Mouse (Mus musculus): Measurements from ENCODE around the gene Gm6588. TPM values are rescaled to one million over a fixed set of nuclear protein-coding genes. Genes with fewer than 3 reads are reported as not detected.
"Not testable (repeated sequence)": the region's sequence is repeated elsewhere in the genome, so short reads cannot be mapped to it uniquely, and the experiment has no call there.

Gene Gm6588
- not detected in 2 replicates for polyA plus RNA-seq (2014; fragmentation: Nextera tagmentation; extraction: Ambion mirVana)

GRCm38 (mm10) chr5:112448747-112449440 lies at the start of gene Gm6588:
Gene Gm6588, plus strand, starts transcription at chr5:112449426.
- Histone ChIP-seq H3K27me3 (replicated peaks; ENCODE audit: control insufficient read depth, insufficient read depth, low read length) (no peaks in the 10 kb centered on the region), H3K27ac (replicated peaks; ENCODE audit: low read depth, low read length) (no peak within 1 kb of the TSS), H3K9ac (ENCODE audit: low read depth, low read length) (no peak within 1 kb of the TSS), H3K9me3 (ENCODE audit: control insufficient read depth, low read length) (no peaks in the 10 kb centered on the region), H3K4me1 (ENCODE audit: control insufficient read depth, insufficient read depth, low read length) (no peaks in the 10 kb centered on the region), H3K4me2 (ENCODE audit: low read depth, low read length) (no peak within 1 kb of the TSS), H3K36me3 (ENCODE audit: control insufficient read depth, insufficient read depth, low read length) (no peaks in the 10 kb centered on the region), H3K4me3 (ENCODE audit: low read depth, low read length) (no peak within 1 kb of the TSS)
- 67% methylated on average over 18 of the region's 18 CpGs for WGBS
- ATAC-seq (ENCODE audit: low read depth) (no peak), DNase-seq (ENCODE audit: low spot score) (no peak)

DNA sequence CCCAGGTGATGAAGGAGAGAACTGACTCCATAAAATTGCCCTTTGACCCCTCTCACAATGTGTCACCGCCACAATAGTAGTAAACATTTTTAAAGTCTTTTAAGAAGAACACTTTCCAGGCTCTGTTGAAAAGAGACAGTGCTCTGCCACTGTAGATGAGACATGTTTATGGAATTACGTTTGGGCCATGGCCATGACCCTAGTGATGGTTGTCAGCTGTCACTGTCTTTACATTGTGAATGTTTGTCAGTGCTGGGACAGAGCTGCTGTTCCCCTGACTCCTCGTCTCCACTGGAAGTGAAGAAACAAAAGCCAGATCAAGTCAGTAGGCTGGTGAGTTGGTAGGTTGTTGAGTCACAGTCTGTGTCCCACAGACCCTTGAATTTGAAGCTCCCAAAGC lies 46.8 kb upstream of the Gm6588 start:
- WGBS: 58% methylated on average over 3 of the region's 3 CpGs
- no peak for DNase-seq (ENCODE audit: low spot score)
- Histone ChIP-seq H3K27ac (replicated peaks; ENCODE audit: low read depth, low read length) (no peak overlapping the region), H3K4me1 (ENCODE audit: control insufficient read depth, insufficient read depth, low read length) (no peaks in the 10 kb centered on the region), H3K27me3 (replicated peaks; ENCODE audit: control insufficient read depth, insufficient read depth, low read length) (no peaks in the 10 kb centered on the region), H3K4me3 (ENCODE audit: low read depth, low read length) (no peak overlapping the region), H3K4me2 (ENCODE audit: low read depth, low read length) (no peak overlapping the region), H3K36me3 (ENCODE audit: control insufficient read depth, insufficient read depth, low read length) (no peaks in the 10 kb centered on the region), H3K9me3 (ENCODE audit: control insufficient read depth, low read length) (no peaks in the 10 kb centered on the region), H3K9ac (ENCODE audit: low read depth, low read length) (no peak overlapping the region)
- ATAC-seq (ENCODE audit: low read depth): no peak

- Histone ChIP-seq H3K36me3 (ENCODE audit: control insufficient read depth, insufficient read depth, low read length) (no peaks in the 10 kb centered on the region), H3K4me2 (ENCODE audit: low read depth, low read length) (no peak overlapping the region), H3K9me3 (ENCODE audit: control insufficient read depth, low read length) (no peaks in the 10 kb centered on the region), H3K4me3 (ENCODE audit: low read depth, low read length) (no peak overlapping the region), H3K9ac (ENCODE audit: low read depth, low read length) (no peak overlapping the region), H3K27me3 (replicated peaks; ENCODE audit: control insufficient read depth, insufficient read depth, low read length) (no peaks in the 10 kb centered on the region), H3K27ac (replicated peaks; ENCODE audit: low read depth, low read length) (no peak overlapping the region), H3K4me1 (ENCODE audit: control insufficient read depth, insufficient read depth, low read length) (no peaks in the 10 kb centered on the region)
- DNase-seq (ENCODE audit: low spot score) (no peak), ATAC-seq (ENCODE audit: low read depth) (no peak)
- 76% methylated on average over 3 of the region's 3 CpGs for WGBS
Observed at GRCm38 (mm10) chr5:112406017-112406416, 43.2 kb upstream of the Gm6588 start.

GRCm38 (mm10) chr5:112409274-112409673 lies 40.0 kb upstream of the Gm6588 start:
- ATAC-seq (ENCODE audit: low read depth): no peak
- H3K9me3 ChIP-seq (ENCODE audit: control insufficient read depth, low read length): peaks cover 8% of the 10 kb centered on the region; the same call in 1 of the 2 replicates
- H3K4me1 ChIP-seq (ENCODE audit: control insufficient read depth, insufficient read depth, low read length): peaks cover 10% of the 10 kb centered on the region
- 64% methylated on average over 5 of the region's 5 CpGs for WGBS
- H3K36me3 ChIP-seq (ENCODE audit: control insufficient read depth, insufficient read depth, low read length): no peaks in the 10 kb centered on the region
- no peak overlapping the region for H3K9ac ChIP-seq (ENCODE audit: low read depth, low read length)
- H3K27ac ChIP-seq (replicated peaks; ENCODE audit: low read depth, low read length): no peak overlapping the region
- no peak overlapping the region for H3K4me3 ChIP-seq (ENCODE audit: low read depth, low read length)
- DNase-seq (ENCODE audit: low spot score): no peak
- H3K27me3 ChIP-seq (replicated peaks; ENCODE audit: control insufficient read depth, insufficient read depth, low read length): no peaks in the 10 kb centered on the region
- no peak overlapping the region for H3K4me2 ChIP-seq (ENCODE audit: low read depth, low read length)

DNA sequence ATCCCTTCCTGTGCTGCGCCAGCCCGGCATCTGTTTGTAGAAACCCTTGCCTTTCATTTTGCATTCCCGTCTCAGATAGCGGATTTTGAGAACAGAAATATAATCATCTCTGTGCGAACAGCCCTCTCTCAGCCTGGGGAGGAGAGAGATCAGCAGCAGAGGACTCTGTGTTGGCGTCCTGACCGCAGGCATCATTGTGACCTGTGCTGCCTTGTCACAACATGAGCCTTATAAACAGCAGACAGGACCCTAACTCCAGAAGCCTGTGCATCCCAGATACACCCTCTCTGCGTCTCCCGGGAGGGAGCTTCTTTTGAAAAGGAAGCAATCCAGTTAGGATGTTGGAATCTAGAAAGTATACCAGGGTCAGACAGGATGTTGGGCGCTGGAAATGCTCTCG lies 38.2 kb upstream of the Gm6588 start:
- no peak for ATAC-seq (ENCODE audit: low read depth)
- DNase-seq (ENCODE audit: low spot score): no peak
- Histone ChIP-seq H3K4me2 (ENCODE audit: low read depth, low read length) (peak overlapping the region; percentile 40), H3K9me3 (ENCODE audit: control insufficient read depth, low read length) (peaks cover 8% of the 10 kb centered on the region; the same call in 1 of the 2 replicates), H3K4me1 (ENCODE audit: control insufficient read depth, insufficient read depth, low read length) (peaks cover 10% of the 10 kb centered on the region), H3K27ac (replicated peaks; ENCODE audit: low read depth, low read length) (peak overlapping the region; percentile 17; the same call in 1 of the 2 replicates), H3K4me3 (ENCODE audit: low read depth, low read length) (no peak overlapping the region), H3K27me3 (replicated peaks; ENCODE audit: control insufficient read depth, insufficient read depth, low read length) (0 out of 2 replicates have a peak, but pooled peaks cover under 1% of the 10 kb centered on the region), H3K36me3 (ENCODE audit: control insufficient read depth, insufficient read depth, low read length) (no peaks in the 10 kb centered on the region), H3K9ac (ENCODE audit: low read depth, low read length) (no peak overlapping the region; the same call in 1 of the 2 replicates)
- 22% methylated on average over 11 of the region's 11 CpGs for WGBS

- peak; percentile 54 for DNase-seq (ENCODE audit: low spot score)
- Histone ChIP-seq H3K4me1 (ENCODE audit: control insufficient read depth, insufficient read depth, low read length) (peaks cover 10% of the 10 kb centered on the region), H3K27ac (replicated peaks; ENCODE audit: low read depth, low read length) (no peak overlapping the region), H3K9me3 (ENCODE audit: control insufficient read depth, low read length) (peaks cover 8% of the 10 kb centered on the region; the same call in 1 of the 2 replicates), H3K9ac (ENCODE audit: low read depth, low read length) (peak overlapping the region; percentile 14; the same call in 1 of the 2 replicates), H3K27me3 (replicated peaks; ENCODE audit: control insufficient read depth, insufficient read depth, low read length) (0 out of 2 replicates have a peak, but pooled peaks cover 3% of the 10 kb centered on the region), H3K36me3 (ENCODE audit: control insufficient read depth, insufficient read depth, low read length) (no peaks in the 10 kb centered on the region), H3K4me2 (ENCODE audit: low read depth, low read length) (peak overlapping the region; percentile 40), H3K4me3 (ENCODE audit: low read depth, low read length) (no peak overlapping the region)
- peak; percentile 56 for ATAC-seq (ENCODE audit: low read depth)
- 11% methylated on average over 19 of the region's 19 CpGs for WGBS
Observed at GRCm38 (mm10) chr5:112411514-112412335, 37.5 kb upstream of the Gm6588 start.

- not testable (repeated sequence) for H3K27me3 ChIP-seq (replicated peaks; ENCODE audit: control insufficient read depth, insufficient read depth, low read length); H3K27ac ChIP-seq (replicated peaks; ENCODE audit: low read depth, low read length); H3K4me2 ChIP-seq (ENCODE audit: low read depth, low read length); H3K9ac ChIP-seq (ENCODE audit: low read depth, low read length); DNase-seq (ENCODE audit: low spot score); H3K36me3 ChIP-seq (ENCODE audit: control insufficient read depth, insufficient read depth, low read length); ATAC-seq (ENCODE audit: low read depth); H3K4me3 ChIP-seq (ENCODE audit: low read depth, low read length); H3K9me3 ChIP-seq (ENCODE audit: control insufficient read depth, low read length)
- WGBS: 79% methylated on average over 4 of the region's 4 CpGs
- H3K4me1 ChIP-seq (ENCODE audit: control insufficient read depth, insufficient read depth, low read length): peaks cover 10% of the 10 kb centered on the region
Observed at GRCm38 (mm10) chr5:112412781-112413180, 36.4 kb upstream of the Gm6588 start.

- H3K4me1 ChIP-seq (ENCODE audit: control insufficient read depth, insufficient read depth, low read length): peaks cover 4% of the 10 kb centered on the region
- H3K4me2 ChIP-seq (ENCODE audit: low read depth, low read length): no peak overlapping the region
- ATAC-seq (ENCODE audit: low read depth): no peak
- no peak overlapping the region for H3K27ac ChIP-seq (replicated peaks; ENCODE audit: low read depth, low read length)
- no peak overlapping the region for H3K4me3 ChIP-seq (ENCODE audit: low read depth, low read length)
- H3K9ac ChIP-seq (ENCODE audit: low read depth, low read length): no peak overlapping the region
- 51% methylated on average over 5 of the region's 5 CpGs for WGBS
- H3K9me3 ChIP-seq (ENCODE audit: control insufficient read depth, low read length): peaks cover 8% of the 10 kb centered on the region; the same call in 1 of the 2 replicates
- 0 out of 2 replicates have a peak, but pooled peaks cover 6% of the 10 kb centered on the region for H3K27me3 ChIP-seq (replicated peaks; ENCODE audit: control insufficient read depth, insufficient read depth, low read length)
- H3K36me3 ChIP-seq (ENCODE audit: control insufficient read depth, insufficient read depth, low read length): no peaks in the 10 kb centered on the region
- DNase-seq (ENCODE audit: low spot score): no peak
Observed at GRCm38 (mm10) chr5:112416673-112417072, 32.6 kb upstream of the Gm6588 start.
